Mouse (Mus musculus) hindbrain, embryonic 11.5 days (tissue): ENCODE results near the gene Akap11. TPM values are rescaled to one million over a fixed set of nuclear protein-coding genes. Genes with fewer than 3 reads are reported as not detected.

Experiments
- ATAC-seq: fragments of 200-750 bp; cut with Nextera tagmentation; 2 replicates; pipeline ENCODE4 v1.8.0; 2017; ENCODE audit warnings: mild to moderate bottlenecking, moderate TSS enrichment, moderate library complexity; ENCODE audit not compliant: low FRiP score
- DNase-seq: peaks from one replicate; pipeline ENCODE4 v3.0.0-alpha.2; 2015; ENCODE audit warnings: low spot score
- H3K27ac ChIP-seq: fragments of 300-500 bp; sonication (generic); 2 replicates; pipeline ENCODE4 v1.5.1; 2014; ENCODE audit warnings: mild to moderate bottlenecking, low read depth, low read length
- H3K27me3 ChIP-seq: fragments of 300-500 bp; sonication (generic); 2 replicates; pipeline ENCODE4 v1.6.1; 2014; ENCODE audit warnings: mild to moderate bottlenecking, low read length, moderate library complexity, mixed read lengths; ENCODE audit not compliant: control insufficient read depth, insufficient read depth
- H3K36me3 ChIP-seq: fragments of 300-500 bp; sonication (generic); 2 replicates; pipeline ENCODE4 v1.6.1; 2014; ENCODE audit warnings: mild to moderate bottlenecking, low read length, moderate library complexity, mixed read lengths; ENCODE audit not compliant: control insufficient read depth, insufficient read depth
- H3K4me1 ChIP-seq: fragments of 300-500 bp; sonication (generic); replicated peaks from 2 replicates; pipeline ENCODE4 v1.6.1; 2014; ENCODE audit warnings: low read length, mixed read lengths; ENCODE audit not compliant: control insufficient read depth, insufficient read depth
- H3K4me2 ChIP-seq: fragments of 300-500 bp; sonication (generic); replicated peaks from 2 replicates; pipeline ENCODE4 v1.6.1; 2014; ENCODE audit warnings: mild to moderate bottlenecking, low read depth, low read length
- H3K4me3 ChIP-seq: fragments of 300-500 bp; sonication (generic); 2 replicates; pipeline ENCODE4 v1.5.1; 2014; ENCODE audit warnings: low read depth, low read length
- H3K9ac ChIP-seq: fragments of 300-500 bp; sonication (generic); 2 replicates; pipeline ENCODE4 v1.6.1; 2014; ENCODE audit warnings: low read depth, low read length
- H3K9me3 ChIP-seq: fragments of 300-500 bp; sonication (generic); 2 replicates; pipeline ENCODE4 v1.6.1; 2016; ENCODE audit warnings: low read length; ENCODE audit not compliant: control insufficient read depth
- WGBS: fragments of 180-500 bp; shearing (Covaris S2); extraction: QIAGEN DNeasy Blood & Tissue Kit; methylation state at CpG from one replicate; pipeline ENCODE4 v1.1.7; 2014; 5-methylcytosine and 5-hydroxymethylcytosine counted together
- polyA plus RNA-seq: library from polyadenylated mRNA; unstranded; fragments of >200 nt; fragmentation: Nextera tagmentation; extraction: Ambion mirVana; gene quantifications from 2 replicates; pipeline ENCODE4 v1.2.1, GENCODE M21; 2014

Akap11 gene
- polyA plus RNA-seq, 1 experiment from 2014 or later: 25.7 TPM

DNA sequence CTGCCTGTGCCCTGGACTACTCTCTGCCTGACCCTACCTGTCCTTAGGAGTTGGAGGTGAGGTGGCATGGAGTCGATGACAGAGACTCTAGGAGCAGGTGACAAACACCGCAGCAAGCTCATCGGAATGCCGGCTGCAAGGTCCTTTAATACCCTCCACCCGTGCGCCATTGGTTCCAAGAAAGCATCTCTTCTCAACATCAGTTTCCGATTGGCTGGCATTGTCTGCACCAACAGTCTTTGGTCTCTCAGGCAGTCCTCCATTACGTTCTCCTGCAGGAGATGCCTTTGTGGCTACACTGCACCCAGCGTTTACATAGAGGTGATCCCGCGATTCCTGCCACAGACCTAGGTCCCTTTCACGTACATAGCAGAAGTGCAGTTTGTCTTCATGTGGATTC lies 88.6 kb downstream of the Akap11 start:
- H3K4me2 ChIP-seq: no peak overlapping the region
- H3K4me1 ChIP-seq: no peaks in the 10 kb centered on the region
- no peaks in the 10 kb centered on the region for H3K36me3 ChIP-seq
- no peaks in the 10 kb centered on the region for H3K9me3 ChIP-seq
- H3K27ac ChIP-seq: no peak overlapping the region
- ATAC-seq (no peak), DNase-seq (no peak)
- no peaks in the 10 kb centered on the region for H3K27me3 ChIP-seq
- H3K9ac ChIP-seq: no peak overlapping the region
- WGBS: 91% methylated on average over 12 of the region's 12 CpGs
- no peak overlapping the region for H3K4me3 ChIP-seq

GRCm38 (mm10) chr14:78447542-78447941 lies 89.1 kb downstream of the Akap11 start:
- H3K4me3 ChIP-seq: no peak overlapping the region
- no peak for DNase-seq
- H3K9ac ChIP-seq: no peak overlapping the region
- no peaks in the 10 kb centered on the region for H3K27me3 ChIP-seq
- no peaks in the 10 kb centered on the region for H3K36me3 ChIP-seq
- H3K4me2 ChIP-seq: no peak overlapping the region
- no peaks in the 10 kb centered on the region for H3K9me3 ChIP-seq
- no peaks in the 10 kb centered on the region for H3K4me1 ChIP-seq
- whole genome bisulfite sequencing: 92% methylated on average over 3 of the region's 3 CpGs
- no peak overlapping the region for H3K27ac ChIP-seq
- ATAC-seq: no peak

Other genes starting within 250 kb of the Akap11 start
- gene Tnfsf11, start 228.8 kb downstream of the Akap11 start, polyA plus RNA-seq: 0.08 TPM in 1 of 2 replicates, not detected in the other
- gene Dgkh, start 196.0 kb upstream of the Akap11 start, polyA plus RNA-seq: 2.1 and 2.2 TPM in 2 replicates